Mouse (Mus musculus) testis, adult 2 months (tissue): ENCODE data around the gene Gm45208.

ENCODE experiments used
- CTCF ChIP-seq: fragments of 200-500 bp; IDR thresholded peaks from 2 replicates; pipeline ENCODE4 v1.5.1; 2012; ENCODE audit warnings: low read depth, mild to moderate bottlenecking, inconsistent platforms, low read length, moderate library complexity; ENCODE audit not compliant: control insufficient read depth, insufficient read depth, insufficient replicate concordance
- POLR2A ChIP-seq: fragments of 200-500 bp; IDR thresholded peaks from 2 replicates; pipeline ENCODE4 v1.6.1; 2012; ENCODE audit warnings: low read depth, mild to moderate bottlenecking, inconsistent platforms, low read length, moderate library complexity; ENCODE audit not compliant: control insufficient read depth

DNA sequence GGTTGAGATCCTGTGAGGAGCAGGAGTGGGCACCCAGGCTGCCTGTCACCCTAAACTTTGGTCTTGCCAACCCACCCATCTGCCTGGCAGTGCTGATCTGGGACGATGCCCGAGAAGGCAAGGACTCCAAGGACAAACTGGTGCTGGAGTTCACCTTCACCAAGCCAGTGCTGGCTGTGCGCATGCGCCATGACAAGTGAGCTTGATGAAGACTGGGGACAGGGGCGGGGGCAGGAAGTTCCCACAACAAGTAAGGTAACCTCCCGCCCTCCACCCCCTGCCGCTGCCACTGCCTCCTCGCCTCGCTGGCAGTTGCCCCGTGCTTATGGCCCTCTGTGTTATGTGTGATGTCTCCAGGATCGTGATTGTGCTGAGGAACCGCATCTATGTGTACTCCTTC lies 3.8 kb downstream of the Gm45208 start:
- TF ChIP-seq POLR2A (no peak), CTCF (no peak)
